Mouse (Mus musculus) intestine, embryonic 14.5 days (tissue): ENCODE measurements around the gene Tial1. TPM values are rescaled to one million over a fixed set of nuclear protein-coding genes. Genes with fewer than 3 reads are reported as not detected.

Experiments
- ATAC-seq: fragments of 200-750 bp; cut with Nextera tagmentation; replicated peaks from 2 replicates; pipeline ENCODE4 v1.8.0; 2017; ENCODE audit warnings: low read depth, moderate number of reproducible peaks, moderate TSS enrichment, moderate library complexity; ENCODE audit not compliant: low FRiP score, low TSS enrichment
- DNase-seq: peaks from one replicate; pipeline ENCODE4 v3.0.0-alpha.2; 2018; ENCODE audit warnings: low spot score
- H3K27ac ChIP-seq: fragments of 300-500 bp; sonication (generic); 2 replicates; pipeline ENCODE4 v1.5.1; 2014; ENCODE audit warnings: low read depth, mild to moderate bottlenecking, control low read depth
- H3K27me3 ChIP-seq: fragments of 300-500 bp; sonication (generic); replicated peaks from 2 replicates; pipeline ENCODE4 v1.6.1; 2014; ENCODE audit warnings: low read length, control low read depth; ENCODE audit not compliant: control insufficient read depth, insufficient read depth
- H3K36me3 ChIP-seq: fragments of 300-500 bp; sonication (generic); 2 replicates; pipeline ENCODE4 v1.6.1; 2014; ENCODE audit warnings: low read length, control low read depth; ENCODE audit not compliant: control insufficient read depth, insufficient read depth
- H3K4me1 ChIP-seq: fragments of 300-500 bp; sonication (generic); replicated peaks from 2 replicates; pipeline ENCODE4 v1.6.1; 2014; ENCODE audit warnings: low read length, control low read depth, mixed read lengths; ENCODE audit not compliant: control insufficient read depth, insufficient read depth
- H3K4me2 ChIP-seq: fragments of 300-500 bp; sonication (generic); 2 replicates; pipeline ENCODE4 v1.6.1; 2014; ENCODE audit warnings: low read length
- H3K4me3 ChIP-seq: fragments of 300-500 bp; sonication (generic); 2 replicates; pipeline ENCODE4 v1.5.1; 2014; ENCODE audit warnings: low read depth, low read length, control low read depth, mixed read lengths
- H3K9ac ChIP-seq: fragments of 300-500 bp; sonication (generic); 2 replicates; pipeline ENCODE4 v1.6.1; 2014; ENCODE audit warnings: mild to moderate bottlenecking, low read length
- H3K9me3 ChIP-seq: fragments of 300-500 bp; sonication (generic); 2 replicates; pipeline ENCODE4 v1.6.1; 2016; ENCODE audit warnings: low read length, control low read depth; ENCODE audit not compliant: control insufficient read depth
- WGBS: fragments of 180-500 bp; shearing (Covaris S2); extraction: QIAGEN DNeasy Blood & Tissue Kit; methylation state at CpG from one replicate; pipeline ENCODE4 v1.1.7; 2014; 5-methylcytosine and 5-hydroxymethylcytosine counted together
- polyA plus RNA-seq: library from polyadenylated mRNA; unstranded; fragments of >200 nt; fragmentation: Nextera tagmentation; extraction: Ambion mirVana; gene quantifications from 2 replicates; pipeline ENCODE4 v1.2.1, GENCODE M21; 2014

Tial1 gene
- polyA plus RNA-seq, 1 experiment from 2014 or later: 35.8 TPM

DNA sequence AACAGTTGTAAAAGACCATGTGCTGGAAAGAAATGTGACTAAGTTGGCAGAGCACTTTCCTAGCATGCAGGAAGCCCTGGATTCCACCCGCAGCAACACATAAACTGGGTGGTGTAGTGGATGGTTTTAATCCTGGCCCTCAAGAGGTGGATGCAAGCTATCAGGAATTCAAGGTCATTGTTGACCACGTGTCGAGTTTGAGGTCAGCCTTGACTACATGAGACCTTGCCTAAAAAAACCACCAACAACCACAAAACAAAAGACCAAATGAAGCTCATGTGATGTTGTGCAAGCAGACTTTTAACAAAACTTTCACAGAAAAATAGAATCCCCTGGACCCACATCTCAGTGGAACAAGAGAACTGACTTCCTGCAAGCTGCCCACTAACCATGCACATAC is 39.0 kb downstream of the Tial1 start:
- Histone ChIP-seq H3K4me1 (peaks cover 1% of the 10 kb centered on the region; the same call in 1 of the 2 replicates), H3K4me2 (no peak overlapping the region), H3K9ac (no peak overlapping the region), H3K4me3 (no peak overlapping the region), H3K36me3 (no peaks in the 10 kb centered on the region), H3K27me3 (peaks cover 15% of the 10 kb centered on the region), H3K27ac (no peak overlapping the region), H3K9me3 (no peaks in the 10 kb centered on the region)
- DNase-seq: no peak
- WGBS: 69% methylated on average over 3 of the region's 3 CpGs
- ATAC-seq: no peak

DNA sequence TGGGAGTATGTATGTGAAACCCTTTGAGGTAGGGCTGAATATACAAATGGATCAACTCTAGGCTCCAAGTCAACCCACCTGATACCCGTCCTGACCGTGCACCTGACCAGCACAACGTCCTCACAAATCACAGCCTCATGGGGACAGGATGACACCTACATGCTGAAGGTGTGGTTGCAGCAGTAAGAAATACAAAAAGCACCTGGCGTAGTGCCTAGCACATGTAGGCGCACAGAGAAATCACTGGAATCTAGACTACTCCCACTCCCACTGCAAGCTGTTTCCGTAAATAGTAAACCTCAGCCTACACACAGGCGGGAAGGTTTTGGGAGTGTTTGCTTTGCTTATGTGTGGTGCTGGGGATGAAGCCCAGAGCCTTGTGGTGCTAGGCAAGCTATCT is 39.8 kb downstream of the Tial1 start:
- Histone ChIP-seq H3K4me1 (peaks cover 4% of the 10 kb centered on the region; the same call in 1 of the 2 replicates), H3K4me3 (no peak overlapping the region), H3K36me3 (no peaks in the 10 kb centered on the region), H3K9me3 (no peaks in the 10 kb centered on the region), H3K27me3 (peaks cover 23% of the 10 kb centered on the region), H3K4me2 (no peak overlapping the region), H3K9ac (no peak overlapping the region), H3K27ac (no peak overlapping the region)
- WGBS: 84% methylated on average over 7 of the region's 7 CpGs
- DNase-seq (no peak), ATAC-seq (no peak)

DNA sequence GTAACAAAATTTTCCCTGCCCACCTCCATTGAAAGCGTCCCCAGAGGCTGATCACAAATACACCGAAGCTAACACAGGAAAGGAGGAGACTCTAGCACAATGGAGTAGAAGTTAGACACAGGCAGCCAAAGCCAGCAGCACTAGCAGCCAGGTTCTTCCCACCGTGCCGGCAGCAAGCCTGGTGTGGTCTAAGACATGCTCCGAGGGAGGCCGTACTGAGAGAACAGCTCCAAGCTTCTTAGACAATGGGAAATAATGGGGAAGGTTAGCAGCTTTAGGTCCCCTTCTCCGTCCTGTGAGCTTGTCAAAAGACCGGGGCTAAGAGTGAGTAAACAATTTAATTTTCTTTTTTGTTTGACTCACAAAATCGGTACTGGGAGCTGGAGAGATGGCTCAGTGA is 41.8 kb downstream of the Tial1 start:
- H3K9me3 ChIP-seq: no peaks in the 10 kb centered on the region
- H3K4me1 ChIP-seq: peaks cover 4% of the 10 kb centered on the region; the same call in 1 of the 2 replicates
- DNase-seq: no peak
- H3K4me3 ChIP-seq: no peak overlapping the region
- H3K36me3 ChIP-seq: no peaks in the 10 kb centered on the region
- 20% methylated on average over 9 of the region's 9 CpGs for WGBS
- no peak for ATAC-seq
- H3K4me2 ChIP-seq: no peak overlapping the region
- peaks cover 34% of the 10 kb centered on the region for H3K27me3 ChIP-seq
- no peak overlapping the region for H3K27ac ChIP-seq
- H3K9ac ChIP-seq: no peak overlapping the region

DNA sequence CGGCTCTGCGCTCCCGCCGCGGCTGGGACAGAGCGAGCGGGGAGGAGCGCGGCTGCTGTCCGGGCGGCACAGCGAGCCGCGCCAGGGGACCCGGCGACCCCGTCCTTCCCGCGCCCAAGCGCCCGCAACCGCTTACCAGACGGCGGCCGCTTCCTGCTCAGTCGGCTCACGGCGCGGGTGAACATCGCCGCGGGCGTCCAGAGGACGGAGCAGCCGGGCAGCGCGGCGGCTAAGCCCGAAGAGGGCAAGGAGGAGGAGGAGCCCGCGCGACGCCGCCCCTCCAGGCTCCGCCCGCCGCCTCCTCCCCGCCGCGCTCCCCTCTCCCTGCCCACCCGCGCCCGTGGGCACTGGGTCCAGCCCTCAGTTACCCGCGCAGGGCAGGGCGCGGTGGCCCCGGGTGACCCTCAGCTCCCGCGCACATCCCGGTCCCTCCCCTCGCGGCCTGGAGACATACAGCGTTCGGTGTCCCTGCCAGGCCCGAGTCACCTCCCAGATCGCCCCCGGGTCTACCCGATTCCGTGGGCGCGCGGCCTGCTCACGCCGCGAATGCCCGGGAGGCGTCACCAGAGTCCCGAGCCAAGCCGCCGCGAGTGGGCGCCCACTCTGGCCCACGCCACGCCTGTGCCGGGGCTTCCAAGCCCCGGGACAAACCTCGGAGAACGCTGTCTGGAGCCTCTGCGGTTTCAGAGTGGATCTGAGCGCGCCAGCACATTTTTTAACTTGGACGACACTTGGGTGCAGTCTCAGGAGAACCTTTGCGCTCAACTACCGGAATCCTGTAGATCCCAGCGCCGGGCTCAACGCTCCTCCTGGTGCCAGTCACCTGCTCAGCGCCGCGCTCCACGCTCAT is 43.4 kb downstream of the Tial1 start, which contains the start of gene Rgs10:
Gene Rgs10, minus strand, starts transcription at position 829 of the 850 bp plus-strand sequence.
- Histone ChIP-seq H3K4me1 (peaks cover 4% of the 10 kb centered on the region; the same call in 1 of the 2 replicates), H3K9me3 (no peaks in the 10 kb centered on the region), H3K4me2 (peak within 1 kb of the TSS; percentile 97), H3K36me3 (no peaks in the 10 kb centered on the region), H3K4me3 (peak within 1 kb of the TSS; percentile 75), H3K9ac (peak within 1 kb of the TSS; percentile 56), H3K27ac (0 out of 2 replicates have a peak within 1 kb of the TSS, but pooled peaks have one; percentile 8), H3K27me3 (peaks cover 34% of the 10 kb centered on the region)
- peak; percentile 85 for DNase-seq
- ATAC-seq: peak; percentile 71
- WGBS: under 1% methylated on average over 63 of the region's 102 CpGs

DNA sequence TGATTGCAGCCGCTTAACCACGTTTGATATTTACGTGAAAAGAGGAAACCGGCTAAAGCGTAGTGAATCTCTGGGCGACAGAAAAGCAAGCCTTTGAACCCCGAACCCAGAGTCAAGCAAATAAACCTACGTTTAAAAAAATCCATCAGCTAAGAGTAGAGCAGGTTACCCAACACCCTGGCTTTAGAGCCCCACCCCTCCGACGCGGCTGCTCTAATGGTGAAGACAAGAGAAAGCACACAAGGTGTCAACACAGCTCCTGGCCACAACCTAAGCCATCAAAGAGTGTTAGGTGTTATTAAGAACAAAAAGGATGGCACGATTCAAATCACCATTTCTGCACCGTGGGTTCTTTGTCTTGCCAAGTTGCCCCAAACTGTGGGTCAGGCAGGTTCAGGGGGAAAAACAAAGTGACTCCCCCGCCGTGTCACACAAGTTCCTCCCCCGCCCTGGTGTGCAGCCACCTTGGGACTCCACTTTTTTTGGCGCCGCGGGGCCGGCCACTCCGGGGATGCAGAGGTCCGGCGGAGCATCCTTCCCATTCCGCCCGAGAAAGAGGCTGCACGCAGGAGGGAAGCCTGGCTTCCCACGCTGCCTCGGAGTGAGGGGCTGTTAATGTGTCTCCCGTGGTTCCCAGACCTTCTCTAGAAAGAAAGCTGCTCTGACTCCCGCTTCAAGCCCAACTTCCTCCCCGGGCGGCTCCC is 44.1 kb downstream of the Tial1 start:
- H3K9me3 ChIP-seq: no peaks in the 10 kb centered on the region
- H3K4me1 ChIP-seq: peaks cover 4% of the 10 kb centered on the region; the same call in 1 of the 2 replicates
- H3K4me2 ChIP-seq: peak overlapping the region; percentile 97
- 2% methylated on average over 32 of the region's 32 CpGs for WGBS
- no peaks in the 10 kb centered on the region for H3K36me3 ChIP-seq
- ATAC-seq (no peak), DNase-seq (no peak)
- peak overlapping the region; percentile 75 for H3K4me3 ChIP-seq
- peaks cover 34% of the 10 kb centered on the region for H3K27me3 ChIP-seq
- H3K9ac ChIP-seq: peak overlapping the region; percentile 56
- 0 out of 2 replicates have a peak overlapping the region, but pooled peaks have one; percentile 8 for H3K27ac ChIP-seq

DNA sequence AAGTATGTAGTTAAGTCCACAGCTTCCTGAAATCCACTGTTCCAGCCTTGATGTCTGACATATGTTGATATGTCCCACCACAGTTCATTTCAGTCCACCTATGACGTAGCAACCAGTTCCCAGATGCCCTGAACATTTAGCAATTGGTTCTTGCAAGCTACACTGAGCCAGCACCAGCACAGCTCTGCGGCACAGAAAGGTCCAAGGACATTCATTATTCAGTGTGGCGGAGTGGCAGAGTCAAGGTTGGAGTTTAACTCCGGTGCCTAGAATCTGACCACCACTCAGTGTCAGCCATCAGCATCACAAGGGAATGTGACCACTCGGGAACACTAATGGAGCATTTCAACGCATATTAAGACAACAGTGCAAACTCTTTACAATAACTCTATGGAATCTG is 44.9 kb downstream of the Tial1 start:
- no peak for DNase-seq
- Histone ChIP-seq H3K4me3 (peak overlapping the region; percentile 75), H3K4me2 (peak overlapping the region; percentile 97), H3K36me3 (no peaks in the 10 kb centered on the region), H3K27ac (no peak overlapping the region), H3K4me1 (peaks cover 4% of the 10 kb centered on the region; the same call in 1 of the 2 replicates), H3K27me3 (peaks cover 34% of the 10 kb centered on the region), H3K9me3 (no peaks in the 10 kb centered on the region), H3K9ac (no peak overlapping the region)
- ATAC-seq: no peak
- WGBS: 53% methylated on average over 6 of the region's 6 CpGs

DNA sequence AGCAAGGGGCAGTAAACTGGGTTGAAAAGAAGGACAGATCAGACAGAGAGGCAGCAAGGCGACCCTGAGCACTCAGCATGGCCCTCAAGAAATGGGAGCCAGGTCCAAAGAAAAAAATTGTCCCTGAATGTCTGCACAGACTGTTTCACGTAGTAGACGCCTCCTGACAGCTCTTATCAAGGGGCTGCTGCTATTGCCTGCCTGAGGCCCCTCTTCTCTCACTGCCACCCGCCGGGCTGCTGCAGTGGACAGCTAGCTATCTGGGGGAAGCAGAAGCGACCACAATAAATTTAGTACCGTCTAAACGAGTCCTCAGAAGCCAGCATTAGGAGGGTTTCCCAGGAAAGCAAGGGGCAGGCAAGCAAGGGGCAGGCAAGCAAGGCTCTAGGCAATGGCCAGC is 47.1 kb downstream of the Tial1 start:
- ATAC-seq (no peak), DNase-seq (no peak)
- WGBS: 44% methylated on average over 8 of the region's 8 CpGs
- no peaks in the 10 kb centered on the region for H3K36me3 ChIP-seq
- peaks cover 10% of the 10 kb centered on the region for H3K4me1 ChIP-seq
- peaks cover 25% of the 10 kb centered on the region for H3K27me3 ChIP-seq
- H3K27ac ChIP-seq: no peak overlapping the region
- H3K4me3 ChIP-seq: no peak overlapping the region
- no peak overlapping the region for H3K4me2 ChIP-seq
- no peaks in the 10 kb centered on the region for H3K9me3 ChIP-seq
- H3K9ac ChIP-seq: no peak overlapping the region

DNA sequence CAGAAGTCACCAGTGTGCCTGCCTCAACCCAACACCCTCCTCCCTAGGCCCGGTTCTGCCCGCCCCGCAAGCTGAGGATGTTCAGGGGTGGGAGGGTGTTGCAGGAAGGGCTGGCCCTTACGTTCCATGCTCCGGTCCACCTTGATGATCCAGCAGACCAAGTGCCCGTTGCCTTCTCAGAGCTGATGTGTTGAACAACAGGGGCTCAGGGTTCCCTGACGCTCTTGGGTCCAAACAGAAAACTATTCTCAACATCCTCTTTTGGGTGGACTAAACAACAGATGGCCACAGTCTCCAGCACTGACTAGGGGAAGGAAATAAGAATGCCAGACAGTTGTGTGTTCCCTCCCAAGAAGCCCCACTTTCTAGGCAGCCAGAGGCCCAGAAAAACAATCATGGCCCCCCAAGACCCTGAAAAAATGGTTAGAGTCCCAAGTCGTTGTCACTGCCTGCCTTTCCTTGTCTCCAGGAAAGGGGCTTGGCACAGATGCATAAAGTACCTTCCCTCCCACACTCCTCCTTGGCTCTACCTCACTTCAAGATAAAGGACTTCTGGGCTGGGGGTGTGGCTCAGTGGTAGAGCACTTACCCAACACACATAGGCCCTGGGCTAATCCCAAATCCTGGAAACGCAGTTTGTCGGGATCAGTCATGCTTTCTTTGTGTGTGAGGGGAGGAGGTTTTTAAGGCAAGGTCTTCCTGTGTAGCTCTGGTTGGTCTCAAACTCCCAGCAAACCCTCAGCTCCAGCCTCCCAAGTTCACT is 49.3 kb downstream of the Tial1 start:
- no peak overlapping the region for H3K27ac ChIP-seq
- WGBS: 65% methylated on average over 10 of the region's 10 CpGs
- peaks cover 6% of the 10 kb centered on the region; the same call in 1 of the 2 replicates for H3K4me1 ChIP-seq
- ATAC-seq: no peak
- H3K9ac ChIP-seq: no peak overlapping the region
- no peak for DNase-seq
- H3K36me3 ChIP-seq: no peaks in the 10 kb centered on the region
- no peak overlapping the region for H3K4me2 ChIP-seq
- H3K9me3 ChIP-seq: no peaks in the 10 kb centered on the region
- peaks cover 17% of the 10 kb centered on the region for H3K27me3 ChIP-seq
- H3K4me3 ChIP-seq: no peak overlapping the region
